Mouse (Mus musculus): ENCODE results near the gene Nup62.

The Nup62 gene

GRCm38 (mm10) chr7:44819863-44820262 is 4.0 kb downstream of the Nup62 start:
- DNase-seq = no peak

- no peak for DNase-seq
Observed at GRCm38 (mm10) chr7:44820525-44820924, 4.6 kb downstream of the Nup62 start.

- DNase-seq = peak; percentile 2
Observed at GRCm38 (mm10) chr7:44821666-44822448, 6.0 kb downstream of the Nup62 start.

- no peak for DNase-seq
Observed at GRCm38 (mm10) chr7:44823409-44823808, 7.5 kb downstream of the Nup62 start.

GRCm38 (mm10) chr7:44824872-44825271 is 9.0 kb downstream of the Nup62 start:
- DNase-seq = peak; percentile 67

- no peak for DNase-seq
Observed at GRCm38 (mm10) chr7:44826771-44827170, 10.9 kb downstream of the Nup62 start.

GRCm38 (mm10) chr7:44828706-44829105 is 12.8 kb downstream of the Nup62 start:
- no peak for DNase-seq

- no peak for DNase-seq
Observed at GRCm38 (mm10) chr7:44832763-44833162, 16.9 kb downstream of the Nup62 start.

- no peak for DNase-seq
Observed at GRCm38 (mm10) chr7:44835373-44836015, 19.6 kb downstream of the Nup62 start.

GRCm38 (mm10) chr7:44836016-44836404 is 20.1 kb downstream of the Nup62 start:
- no peak for DNase-seq

GRCm38 (mm10) chr7:44836423-44837053 is 20.6 kb downstream of the Nup62 start:
- DNase-seq = no peak

- DNase-seq = no peak
Observed at GRCm38 (mm10) chr7:44838073-44838472, 22.2 kb downstream of the Nup62 start.

- DNase-seq = no peak
Observed at GRCm38 (mm10) chr7:44839171-44839490, 23.2 kb downstream of the Nup62 start.

GRCm38 (mm10) chr7:44839491-44840191 is 23.8 kb downstream of the Nup62 start:
- DNase-seq = peak; percentile 60

GRCm38 (mm10) chr7:44840426-44840825 is 24.5 kb downstream of the Nup62 start:
- DNase-seq = no peak

- DNase-seq = no peak
Observed at GRCm38 (mm10) chr7:44841825-44842463, 26.1 kb downstream of the Nup62 start.

GRCm38 (mm10) chr7:44845006-44845405 is 29.1 kb downstream of the Nup62 start:
- no peak for DNase-seq

GRCm38 (mm10) chr7:44846804-44847203 is 30.9 kb downstream of the Nup62 start:
- no peak for DNase-seq

GRCm38 (mm10) chr7:44847772-44848171 is 31.9 kb downstream of the Nup62 start:
- no peak for DNase-seq

GRCm38 (mm10) chr7:44848561-44849415 is 32.9 kb downstream of the Nup62 start, which contains the start of the genes Akt1s1 and Tbc1d17:
TSS of gene Akt1s1 (plus strand) at chr7:44848991.
TSS of gene Tbc1d17 (minus strand) at chr7:44849079.
- peak; percentile 99 for DNase-seq

GRCm38 (mm10) chr7:44849416-44850111 is 33.7 kb downstream of the Nup62 start:
- DNase-seq = peak; percentile 92

All from right cerebral cortex, postnatal 25 days (tissue).